Mouse (Mus musculus) lung, adult 2 months (tissue): ENCODE results near the gene Ip6k3. TPM values are rescaled to one million over a fixed set of nuclear protein-coding genes. Genes with fewer than 3 reads are reported as not detected.
A peak's percentile ranks its signal among the peaks of the same experiment; 100 is the strongest.

Experiments
- DNase-seq: peaks from one replicate; pipeline ENCODE4 v3.0.0; 2022
- H3K4me1 ChIP-seq: fragments of 200-500 bp; 2 replicates; pipeline ENCODE4 v1.6.1; 2011; ENCODE audit warnings: low read length; ENCODE audit not compliant: control insufficient read depth, insufficient read depth
- H3K4me3 ChIP-seq: fragments of 200-500 bp; replicated peaks from 2 replicates; pipeline ENCODE3; 2011; ENCODE audit warnings: low read depth, mild to moderate bottlenecking, control low read depth, low read length; ENCODE audit errors: extremely low read depth
- CTCF ChIP-seq: fragments of 200-500 bp; IDR thresholded peaks from 2 replicates; pipeline ENCODE4 v1.5.1; 2011; ENCODE audit warnings: mild to moderate bottlenecking, low read length, control low read depth; ENCODE audit not compliant: insufficient read depth
- POLR2A ChIP-seq: fragments of 200-500 bp; IDR thresholded peaks from 2 replicates; pipeline ENCODE4 v1.6.1; 2011; ENCODE audit warnings: low read depth, mild to moderate bottlenecking, control low read depth, low read length, borderline replicate concordance; ENCODE audit errors: extremely low read depth
- WGBS: fragments of 180-500 bp; shearing (Covaris S2); methylation state at CpG from one replicate; pipeline ENCODE4 v1.1.7; 2018; 5-methylcytosine and 5-hydroxymethylcytosine counted together
- polyA plus RNA-seq: library from polyadenylated mRNA; depleted of rRNA; stranded (reverse); fragments of >200 nt; gene quantifications from 2 replicates; pipeline ENCODE4 v1.2.3, GENCODE M21; 2012

Ip6k3 gene
- polyA plus RNA-seq, 1 experiment, result 3.6 TPM

DNA sequence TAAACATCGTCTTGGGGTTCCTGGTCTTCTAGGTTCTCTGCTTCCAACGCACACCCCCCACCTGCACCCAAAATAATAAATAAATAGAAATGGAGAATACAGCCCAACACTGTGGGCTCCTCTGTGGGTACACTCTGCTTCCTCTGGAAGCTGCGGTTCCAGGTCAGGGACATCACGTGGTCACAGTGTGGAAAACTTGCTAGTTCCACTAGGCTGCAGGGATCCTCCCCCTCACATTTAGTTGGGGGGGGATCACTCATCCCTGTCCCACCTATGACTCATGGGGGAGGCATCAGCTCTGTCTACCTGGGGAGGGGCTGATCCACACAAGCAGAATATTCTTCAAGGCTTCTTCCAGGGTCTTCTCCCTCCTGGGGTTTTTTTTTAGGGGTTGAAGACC is 23.4 kb downstream of the Ip6k3 start:
- Histone ChIP-seq H3K4me1 (no peaks in the 10 kb centered on the region), H3K4me3 (no peak overlapping the region)
- TF ChIP-seq POLR2A, result no peak
- TF ChIP-seq CTCF, result no peak
- 57% methylated on average over 4 of the region's 4 CpGs for WGBS
- no peak for DNase-seq

DNA sequence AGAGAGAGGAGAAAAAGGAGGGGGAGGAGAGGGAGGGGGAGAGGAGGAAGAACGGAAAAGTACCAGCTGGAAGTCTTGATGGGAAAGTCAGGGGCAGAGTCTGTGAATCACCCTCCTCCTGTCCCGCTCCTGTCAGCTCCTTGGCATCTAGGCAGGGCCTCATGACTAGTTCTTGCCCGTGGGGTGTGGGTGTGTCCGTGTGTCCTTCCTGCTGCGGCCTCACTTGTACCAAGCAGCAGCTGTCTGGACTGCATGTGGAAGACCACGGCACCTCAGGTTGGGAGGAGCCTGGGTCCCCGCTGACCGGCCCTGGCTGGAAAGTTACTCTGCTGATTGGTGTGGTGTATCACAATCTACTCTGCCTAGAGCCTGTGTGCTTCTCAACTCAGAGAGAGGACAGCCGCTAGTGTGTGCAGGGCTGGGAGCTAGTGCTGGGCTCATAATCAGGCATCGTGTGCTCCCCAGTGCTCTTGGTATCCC is 25.6 kb downstream of the Ip6k3 start:
- H3K4me1 ChIP-seq, result no peaks in the 10 kb centered on the region
- TF ChIP-seq CTCF, result no peak
- TF ChIP-seq POLR2A, result no peak
- DNase-seq, result no peak
- WGBS, result 28% methylated on average over 10 of the region's 10 CpGs
- no peak overlapping the region for H3K4me3 ChIP-seq

DNA sequence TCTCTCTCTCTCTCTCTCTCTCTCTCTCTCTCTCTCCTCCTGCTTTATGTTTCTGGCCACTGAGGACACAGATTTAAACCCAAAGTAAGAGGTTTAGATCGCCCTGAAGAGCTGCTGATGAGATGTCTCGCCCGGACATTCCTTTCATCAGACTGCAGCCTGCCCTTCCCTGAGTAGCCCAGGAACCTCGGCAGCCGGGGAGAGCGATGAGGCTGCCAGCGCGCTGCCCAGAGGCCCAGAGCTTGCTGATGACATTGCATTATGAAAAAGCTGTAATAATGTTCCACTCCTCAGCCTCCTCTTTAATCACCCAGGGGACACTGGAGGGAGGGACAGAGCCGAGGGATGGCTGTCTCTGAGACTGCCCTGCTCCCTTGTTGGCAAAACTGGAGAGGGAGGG is 27.3 kb downstream of the Ip6k3 start:
- DNase-seq, result no peak
- 53% methylated on average over 9 of the region's 9 CpGs for WGBS
- Histone ChIP-seq H3K4me3 (no peak overlapping the region), H3K4me1 (no peaks in the 10 kb centered on the region)
- no peak for TF ChIP-seq POLR2A
- no peak for TF ChIP-seq CTCF

DNA sequence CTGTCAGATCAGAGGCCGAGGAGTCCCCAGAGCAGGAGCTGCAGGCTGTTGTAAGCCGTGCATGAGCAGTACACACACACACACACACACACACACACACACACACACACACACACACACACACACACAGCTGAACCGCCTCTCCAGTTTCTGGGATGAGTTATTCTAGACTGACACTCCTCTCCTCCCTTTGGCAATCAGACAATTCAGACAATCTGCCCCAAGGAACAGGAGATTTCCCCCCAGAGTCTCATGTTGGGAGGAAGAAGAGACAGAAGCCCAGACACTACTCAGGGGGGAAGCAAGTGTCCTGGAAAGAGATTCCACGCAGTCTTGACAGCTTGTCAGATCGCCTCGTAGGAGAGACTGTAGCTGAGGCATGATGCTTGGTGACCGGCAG is 28.3 kb downstream of the Ip6k3 start:
- 66% methylated on average over 7 of the region's 7 CpGs for WGBS
- H3K4me1 ChIP-seq, result no peaks in the 10 kb centered on the region
- TF ChIP-seq POLR2A (no peak), CTCF (no peak)
- DNase-seq, result no peak
- no peak overlapping the region for H3K4me3 ChIP-seq

DNA sequence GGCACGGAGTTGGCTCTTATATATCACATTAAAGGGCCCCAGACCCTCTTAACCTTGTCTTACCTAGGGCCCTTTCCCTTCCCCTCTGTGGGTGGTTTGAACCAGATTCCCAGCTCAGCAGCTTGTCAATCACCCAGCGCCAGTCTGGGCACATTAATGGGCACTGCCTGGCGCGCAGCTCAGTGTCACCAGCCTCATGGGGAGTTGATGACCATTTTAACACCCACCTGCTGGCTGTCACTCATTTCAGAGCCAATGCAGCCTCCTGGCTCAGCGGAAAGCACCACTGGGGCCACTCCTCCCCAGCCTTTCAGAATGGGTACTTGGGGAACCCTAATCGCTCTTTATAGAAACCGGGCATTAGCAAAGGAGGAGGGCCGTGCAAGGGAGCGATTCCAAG is 29.2 kb downstream of the Ip6k3 start:
- no peak for DNase-seq
- WGBS, result 80% methylated on average over 9 of the region's 9 CpGs
- no peak for TF ChIP-seq POLR2A
- Histone ChIP-seq H3K4me1 (peaks cover under 1% of the 10 kb centered on the region; the same call in 1 of the 2 replicates), H3K4me3 (no peak overlapping the region)

DNA sequence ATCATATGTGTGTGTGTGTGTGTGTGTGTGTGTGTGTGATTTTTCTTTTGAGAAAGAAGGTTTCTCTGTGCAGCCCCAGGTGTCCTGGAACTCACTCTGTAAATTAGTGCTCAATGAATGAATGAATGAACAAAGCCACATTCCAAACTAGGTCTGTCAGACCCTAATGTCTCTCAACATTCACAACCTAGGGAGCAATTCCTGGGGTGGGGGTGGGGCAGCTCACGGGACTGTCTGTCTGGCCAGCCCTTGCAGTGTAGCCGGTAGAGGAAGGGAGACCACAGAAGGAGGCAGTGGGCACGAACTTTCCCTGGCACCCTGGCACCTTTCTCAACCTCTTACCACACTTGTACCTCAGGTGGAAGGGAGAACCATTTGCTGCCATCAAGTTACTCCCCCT is 32.9 kb downstream of the Ip6k3 start:
- no peak for DNase-seq
- WGBS, result 27% methylated on average over 3 of the region's 3 CpGs
- Histone ChIP-seq H3K4me3 (no peak overlapping the region), H3K4me1 (peaks cover 3% of the 10 kb centered on the region)
- TF ChIP-seq POLR2A, result no peak
- no peak for TF ChIP-seq CTCF

DNA sequence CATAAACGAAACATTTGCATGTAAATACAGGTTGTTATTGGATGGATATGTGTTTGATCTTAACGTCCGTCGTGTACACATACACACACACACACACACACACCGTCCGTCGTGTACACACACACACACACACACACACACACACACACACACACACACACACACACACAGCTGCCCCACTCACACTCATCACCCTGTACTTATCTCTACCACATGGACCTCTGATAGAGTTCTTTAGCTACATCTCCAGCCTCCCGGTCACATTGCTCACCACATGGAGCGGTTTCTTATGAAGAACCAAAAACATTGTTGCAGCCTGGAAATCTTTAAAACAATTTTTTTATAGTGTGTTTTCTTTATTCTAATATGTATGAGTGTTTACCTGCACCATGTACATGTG is 33.4 kb downstream of the Ip6k3 start:
- WGBS, result 16% methylated on average over 9 of the region's 9 CpGs
- no peak for DNase-seq
- Histone ChIP-seq H3K4me1 (peaks cover 3% of the 10 kb centered on the region), H3K4me3 (peak overlapping the region; percentile 54)
- TF ChIP-seq CTCF (no peak), POLR2A (no peak)

DNA sequence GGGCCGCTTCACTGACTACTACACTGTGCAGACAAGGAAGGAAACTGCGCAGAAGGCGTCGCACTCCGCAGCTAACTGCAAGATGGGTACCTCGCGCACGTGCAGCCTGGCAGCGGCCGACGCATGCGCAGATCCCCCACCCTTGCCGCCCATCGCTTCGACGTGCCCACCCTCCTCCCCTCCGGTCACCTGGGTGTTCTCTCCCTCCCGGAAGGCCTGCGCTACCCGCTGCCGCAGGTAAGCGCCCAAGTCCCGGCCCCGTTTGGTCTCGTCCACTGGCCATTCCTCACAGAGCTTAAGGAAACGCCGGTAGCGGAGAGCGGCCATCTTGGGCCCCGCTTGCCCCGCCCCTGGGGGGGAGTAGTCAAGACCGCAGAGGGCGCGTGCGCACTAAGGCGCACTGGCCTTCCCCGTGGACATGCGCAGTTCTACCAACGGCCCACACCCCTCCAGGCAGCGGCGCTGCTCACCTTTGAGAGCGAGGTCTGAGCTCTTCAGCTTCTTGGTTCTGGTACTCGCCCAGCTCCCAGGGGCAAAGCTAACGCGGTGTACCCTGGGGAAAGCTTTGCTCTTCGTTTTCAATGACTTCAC is 33.9 kb downstream of the Ip6k3 start, which contains the start of gene Uqcc2:
Uqcc2 (minus strand) TSS at position 366 of the 591 bp plus-strand sequence.
- under 1% methylated on average over 46 of the region's 46 CpGs for WGBS
- DNase-seq, result peak; percentile 97
- Histone ChIP-seq H3K4me1 (peaks cover 3% of the 10 kb centered on the region), H3K4me3 (peak within 1 kb of the TSS; percentile 92)
- TF ChIP-seq CTCF (peak; percentile 60; the same call in 1 of the 2 replicates), POLR2A (peak; percentile 78)

DNA sequence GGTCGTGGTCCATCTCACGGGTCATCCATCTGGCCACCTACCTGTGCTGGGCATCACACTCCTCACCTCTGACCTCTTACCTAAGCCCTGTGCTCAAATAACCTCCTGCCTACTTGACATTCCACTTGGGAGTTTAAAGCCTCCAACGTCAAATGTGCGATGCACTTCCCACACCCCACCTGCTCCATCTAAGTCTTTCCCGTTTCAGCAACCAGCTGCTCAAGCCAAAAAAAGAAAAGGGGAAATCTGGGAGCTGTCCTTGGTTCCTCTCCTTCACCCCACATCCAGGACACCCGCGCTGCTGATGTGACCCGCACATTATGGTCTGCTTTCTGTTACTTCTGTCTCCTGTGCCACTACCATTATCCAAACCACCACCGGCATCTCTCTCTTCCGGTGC is 35.4 kb downstream of the Ip6k3 start:
- WGBS, result 88% methylated on average over 10 of the region's 10 CpGs
- no peak for DNase-seq
- Histone ChIP-seq H3K4me3 (no peak overlapping the region), H3K4me1 (peaks cover 3% of the 10 kb centered on the region)
- TF ChIP-seq POLR2A (no peak), CTCF (no peak)

DNA sequence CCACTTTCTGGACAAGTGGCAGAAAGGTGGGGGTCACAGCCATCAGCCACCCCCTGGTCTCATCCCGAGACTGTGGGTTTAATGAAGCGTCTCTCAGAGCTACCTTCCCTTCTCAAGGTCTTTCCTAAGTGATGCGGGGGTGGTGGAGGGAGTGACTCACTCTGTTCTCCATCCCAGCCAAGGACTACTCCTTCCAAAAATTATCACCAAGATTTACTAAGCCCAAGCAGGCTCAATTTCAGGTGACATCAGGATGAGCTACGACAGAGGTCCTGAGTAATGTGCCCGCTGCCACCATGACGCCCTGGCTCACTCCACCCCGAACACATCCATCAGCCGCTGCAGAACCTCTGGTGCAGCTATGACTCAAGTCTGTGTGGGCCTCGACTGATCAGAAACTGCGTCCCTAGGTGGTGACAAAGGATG is 36.3 kb downstream of the Ip6k3 start:
- H3K4me1 ChIP-seq, result peaks cover 3% of the 10 kb centered on the region
- TF ChIP-seq POLR2A, result no peak
- no peak for TF ChIP-seq CTCF
- no peak overlapping the region for H3K4me3 ChIP-seq
- 79% methylated on average over 10 of the region's 10 CpGs for WGBS
- no peak for DNase-seq
